Mouse (Mus musculus) testis, adult 2 months (tissue): Measurements from ENCODE around the gene Hist2h3b. TPM values are rescaled to one million over a fixed set of nuclear protein-coding genes. Genes with fewer than 3 reads are reported as not detected.
"Not testable (repeated sequence)": the region's sequence is repeated elsewhere in the genome, so short reads cannot be mapped to it uniquely, and the experiment has no call there.

Experiments
- H3K27ac ChIP-seq: fragments of 200-500 bp; 2 replicates; pipeline ENCODE4 v1.5.1; 2012; ENCODE audit warnings: low read depth, low read length; ENCODE audit not compliant: control insufficient read depth, insufficient read depth
- H3K27me3 ChIP-seq: fragments of 200-500 bp; 2 replicates; pipeline ENCODE4 v1.6.1; 2012; ENCODE audit warnings: mild to moderate bottlenecking, low read length, moderate library complexity; ENCODE audit not compliant: control insufficient read depth, insufficient read depth
- H3K36me3 ChIP-seq: fragments of 200-500 bp; 2 replicates; pipeline ENCODE4 v1.6.1; 2012; ENCODE audit warnings: mild to moderate bottlenecking, low read length; ENCODE audit not compliant: control insufficient read depth, insufficient read depth
- H3K4me1 ChIP-seq: fragments of 200-500 bp; 2 replicates; pipeline ENCODE4 v1.6.1; 2012; ENCODE audit warnings: low read length; ENCODE audit not compliant: control insufficient read depth, insufficient read depth
- H3K4me3 ChIP-seq: fragments of 200-500 bp; 2 replicates; pipeline ENCODE4 v1.5.1; 2012; ENCODE audit warnings: low read depth, mild to moderate bottlenecking, low read length, moderate library complexity, mixed read lengths; ENCODE audit not compliant: control insufficient read depth
- CTCF ChIP-seq: fragments of 200-500 bp; IDR thresholded peaks from 2 replicates; pipeline ENCODE4 v1.5.1; 2012; ENCODE audit warnings: low read depth, mild to moderate bottlenecking, inconsistent platforms, low read length, moderate library complexity; ENCODE audit not compliant: control insufficient read depth, insufficient read depth, insufficient replicate concordance
- POLR2A ChIP-seq: fragments of 200-500 bp; IDR thresholded peaks from 2 replicates; pipeline ENCODE4 v1.6.1; 2012; ENCODE audit warnings: low read depth, mild to moderate bottlenecking, inconsistent platforms, low read length, moderate library complexity; ENCODE audit not compliant: control insufficient read depth
- polyA plus RNA-seq: library from polyadenylated mRNA; depleted of rRNA; stranded (reverse); fragments of >200 nt; gene quantifications from 2 replicates; pipeline ENCODE4 v1.2.3, GENCODE M21; 2012; rRNA removed

The Hist2h3b gene
- polyA plus RNA-seq, result 5.0 and 6.2 TPM in 2 replicates

GRCm38 (mm10) chr3:96268051-96268775, at the start of gene Hist2h3b:
Gene Hist2h3b (plus strand): TSS chr3:96268654.
- no peaks in the 10 kb centered on the region; the same call in 1 of the 2 replicates for H3K27me3 ChIP-seq

GRCm38 (mm10) chr3:96219191-96219641, 49.2 kb upstream of the Hist2h3b start:
- no peaks in the 10 kb centered on the region for H3K27me3 ChIP-seq
- H3K27ac ChIP-seq, result peak overlapping the region; percentile 83
- peaks cover 2% of the 10 kb centered on the region for H3K4me1 ChIP-seq
- H3K36me3 ChIP-seq, result no peaks in the 10 kb centered on the region
- TF ChIP-seq POLR2A, result no peak
- TF ChIP-seq CTCF, result no peak
- peak overlapping the region; percentile 86 for H3K4me3 ChIP-seq

More at GRCm38 (mm10) chr3:96268051-96268775, at the start of gene Hist2h3b:
- Histone ChIP-seq H3K4me3 (peak within 1 kb of the TSS; percentile 83), H3K27ac (peak within 1 kb of the TSS; percentile 82), H3K36me3 (no peaks in the 10 kb centered on the region), H3K4me1 (peaks cover 16% of the 10 kb centered on the region)
- TF ChIP-seq POLR2A, result peak; percentile 60; the same call in 1 of the 2 replicates
- no peak for TF ChIP-seq CTCF

- peaks cover 2% of the 10 kb centered on the region for H3K4me1 ChIP-seq
- peak; percentile 59; the same call in 1 of the 2 replicates for TF ChIP-seq POLR2A
- no peak for TF ChIP-seq CTCF
These were observed 48.8 kb upstream of the Hist2h3b start, which contains the start of the genes Bola1 and Hist2h2ab for GRCm38 (mm10) chr3:96219661-96220130. Gene Bola1 (minus strand): TSS chr3:96219709. Gene Hist2h2ab (plus strand): TSS chr3:96219865.

GRCm38 (mm10) chr3:96220131-96220764, 48.2 kb upstream of the Hist2h3b start:
- not testable (repeated sequence) for H3K36me3 ChIP-seq, H3K4me1 ChIP-seq, H3K27me3 ChIP-seq
- peak overlapping the region; percentile 83 for H3K27ac ChIP-seq
- peak; percentile 64 for TF ChIP-seq POLR2A
- peak overlapping the region; percentile 86 for H3K4me3 ChIP-seq

More at GRCm38 (mm10) chr3:96219661-96220130, 48.8 kb upstream of the Hist2h3b start, which contains the start of the genes Bola1 and Hist2h2ab:
- peak within 1 kb of the TSS; percentile 86 for H3K4me3 ChIP-seq
- H3K27ac ChIP-seq, result peak within 1 kb of the TSS; percentile 83
- no peaks in the 10 kb centered on the region for H3K36me3 ChIP-seq
- no peaks in the 10 kb centered on the region for H3K27me3 ChIP-seq

- H3K27ac ChIP-seq, result peak within 1 kb of the TSS; percentile 83
- TF ChIP-seq CTCF, result no peak
- TF ChIP-seq POLR2A, result 0 out of 2 replicates have a peak, but pooled peaks have one; percentile 54
- H3K4me3 ChIP-seq, result peak within 1 kb of the TSS; percentile 86
- no peaks in the 10 kb centered on the region for H3K36me3 ChIP-seq
- H3K4me1 ChIP-seq, result peaks cover 2% of the 10 kb centered on the region
- no peaks in the 10 kb centered on the region for H3K27me3 ChIP-seq
These were observed 47.5 kb upstream of the Hist2h3b start, which contains the start of the genes Hist2h2ac and Hist2h2be for GRCm38 (mm10) chr3:96220765-96221639. Gene Hist2h2ac (minus strand): TSS chr3:96220880. Gene Hist2h2be (plus strand): TSS chr3:96221119.

GRCm38 (mm10) chr3:96221640-96222038, 46.8 kb upstream of the Hist2h3b start:
- Histone ChIP-seq H3K4me3 (peak overlapping the region; percentile 86), H3K27me3 (no peaks in the 10 kb centered on the region), H3K27ac (peak overlapping the region; percentile 83; the same call in 1 of the 2 replicates), H3K4me1 (peaks cover 2% of the 10 kb centered on the region), H3K36me3 (no peaks in the 10 kb centered on the region)
- TF ChIP-seq POLR2A, result no peak
- TF ChIP-seq CTCF, result no peak
